Mouse (Mus musculus) 3T3-L1 (cell line): ENCODE data around the gene Rad23a.

Experiments used
- DNase-seq: peaks from one replicate; pipeline ENCODE4 v3.0.0-alpha.2; 2015; ENCODE audit warnings: low read depth, low spot score

The Rad23a gene

GRCm38 (mm10) chr8:84840248-84840999 is at the start of gene Rad23a:
Gene Rad23a (minus strand): TSS chr8:84840665.
- DNase-seq = peak; percentile 99

- DNase-seq = no peak
Measured at GRCm38 (mm10) chr8:84889141-84889540, 48.7 kb upstream of the Rad23a start.

- DNase-seq = no peak
Measured at GRCm38 (mm10) chr8:84888280-84888679, 47.8 kb upstream of the Rad23a start.

- no peak for DNase-seq
Measured at GRCm38 (mm10) chr8:84884728-84885127, 44.3 kb upstream of the Rad23a start.

GRCm38 (mm10) chr8:84878915-84879314 is 38.5 kb upstream of the Rad23a start:
- DNase-seq = no peak

GRCm38 (mm10) chr8:84877297-84878035 is 37.0 kb upstream of the Rad23a start:
- DNase-seq = no peak

- DNase-seq = no peak
Measured at GRCm38 (mm10) chr8:84874339-84874738, 33.9 kb upstream of the Rad23a start.

GRCm38 (mm10) chr8:84873016-84873415 is 32.6 kb upstream of the Rad23a start:
- DNase-seq = no peak

GRCm38 (mm10) chr8:84872309-84872965 is 32.0 kb upstream of the Rad23a start:
- no peak for DNase-seq

- peak; percentile 64 for DNase-seq
Measured at GRCm38 (mm10) chr8:84871376-84872308, 31.2 kb upstream of the Rad23a start, which contains the start of gene Syce2. Gene Syce2 (plus strand): TSS chr8:84872111.

GRCm38 (mm10) chr8:84856864-84857441 is 16.5 kb upstream of the Rad23a start, which contains the start of gene Farsa:
Gene Farsa (plus strand): TSS chr8:84856989.
- peak; percentile 98 for DNase-seq

- DNase-seq = no peak
Measured at GRCm38 (mm10) chr8:84856434-84856833, 16.0 kb upstream of the Rad23a start.

GRCm38 (mm10) chr8:84847684-84848435 is 7.4 kb upstream of the Rad23a start:
- peak; percentile 42 for DNase-seq

GRCm38 (mm10) chr8:84846722-84847572 is 6.5 kb upstream of the Rad23a start, which contains the start of gene Calr:
Gene Calr (minus strand): TSS chr8:84846934.
- peak; percentile 100 for DNase-seq

GRCm38 (mm10) chr8:84846094-84846721 is 5.7 kb upstream of the Rad23a start:
- peak; percentile 51 for DNase-seq

GRCm38 (mm10) chr8:84845355-84846093 is 5.1 kb upstream of the Rad23a start:
- DNase-seq = peak; percentile 73

GRCm38 (mm10) chr8:84844397-84845070 is 4.1 kb upstream of the Rad23a start:
- no peak for DNase-seq
